In genomic region chr13:45976894-45977293, GRCm38 (mm10) we compare ENCODE assay signal across 9 mouse cellular contexts. TPM values are rescaled to one million over a fixed set of nuclear protein-coding genes. Genes with fewer than 3 reads are reported as not detected.
A peak's percentile ranks its signal among the peaks of the same experiment; 100 is the strongest.
DNase-seq lines count a peak whose midpoint lies in the region; ATAC-seq and TF ChIP-seq lines count a peak whose summit lies in the region.
"Had no signal": no experiment of that assay in that cellular context is flagged by ENCODE, and none has a peak within 500 bp of the region (broad histone marks: within the 10 kb centered on the region; RNA-seq: fewer than 3 reads in every experiment).

No protein-coding gene starts in this region.

- H3K27me3 ChIP-seq in C2C12 (ENCODE audit: control insufficient read depth, insufficient read depth, insufficient read length), result no peaks in the 10 kb centered on the region
- H3K27me3 ChIP-seq in midbrain, embryonic 13.5 days, result no peaks in the 10 kb centered on the region
- H3K27me3 ChIP-seq: lung, embryonic 15.5 days had no signal

- no peak overlapping the region for H3K4me2 ChIP-seq in midbrain, embryonic 13.5 days (replicated peaks)
- H3K4me2 ChIP-seq: lung, embryonic 15.5 days had no signal

- DNase-seq in gastrocnemius, adult 2 months, result peak; percentile 48
- no peak for DNase-seq in gastrocnemius, adult 8-10 months (ENCODE audit: low spot score in 2 of 2)
- DNase-seq in adrenal gland, postnatal 14 days, result peak; percentile 70
- peak; percentile 36 for DNase-seq in gastrocnemius, postnatal 10 days
- DNase-seq in kidney, postnatal 14 days, result peak; percentile 81
- no peak for DNase-seq in urinary bladder, postnatal 25 days (ENCODE audit: low spot score)

- no peak overlapping the region for H3K4me3 ChIP-seq in gastrocnemius, adult 2 months
- no peak overlapping the region for H3K4me3 ChIP-seq in C2C12 (ENCODE audit: insufficient read depth, poor library complexity, severe bottlenecking)
- H3K4me3 ChIP-seq in midbrain, embryonic 13.5 days (replicated peaks), result no peak overlapping the region
- H3K4me3 ChIP-seq: lung, embryonic 15.5 days had no signal

- intact Hi-C loops in gastrocnemius, adult 2 months (cut with DNase I), result loop anchor here (5.0 kb wide), 1 partner anchor 345 kb away; no protein-coding TSS in a partner anchor

- TF ChIP-seq CTCF in gastrocnemius, adult 2 months (IDR thresholded peaks at IDR 0.05), result peak; percentile 83
- TF ChIP-seq CTCF in C2C12 (IDR thresholded peaks at IDR 0.05; ENCODE audit: control insufficient read depth, insufficient read depth, insufficient read length), result peak; percentile 75

- no peaks in the 10 kb centered on the region for H3K79me2 ChIP-seq in C2C12 (ENCODE audit: control insufficient read depth, insufficient read depth)

- H3K9ac ChIP-seq in midbrain, embryonic 13.5 days (replicated peaks), result no peak overlapping the region
- H3K9ac ChIP-seq: lung, embryonic 15.5 days had no signal

- WGBS in midbrain, embryonic 13.5 days, result 9% methylated on average over 1 of the region's 1 CpGs

- H3K4me1 ChIP-seq in midbrain, embryonic 13.5 days (replicated peaks), result no peaks in the 10 kb centered on the region

- no peaks in the 10 kb centered on the region for H3K36me3 ChIP-seq in C2C12 (ENCODE audit: control insufficient read depth, insufficient read depth)
- no peaks in the 10 kb centered on the region for H3K36me3 ChIP-seq in midbrain, embryonic 13.5 days
- H3K36me3 ChIP-seq: lung, embryonic 15.5 days had no signal

- ATAC-seq in midbrain, embryonic 13.5 days, result 0 out of 2 replicates have a peak, but pooled peaks have one; percentile 11

- no peaks in the 10 kb centered on the region for H3K9me3 ChIP-seq in midbrain, embryonic 13.5 days
- H3K9me3 ChIP-seq: lung, embryonic 15.5 days had no signal

- H3K79me3 ChIP-seq in C2C12 (ENCODE audit: low read depth), result no peaks in the 10 kb centered on the region

- H3ac ChIP-seq in C2C12 (ENCODE audit: control insufficient read depth, insufficient read length, low read depth), result no peak overlapping the region

- H3K27ac ChIP-seq in gastrocnemius, adult 2 months, result no peak overlapping the region
- H3K27ac ChIP-seq in midbrain, embryonic 13.5 days, result no peak overlapping the region
- H3K27ac ChIP-seq: lung, embryonic 15.5 days had no signal

TF ChIP-seq in C2C12, 6 proteins besides CTCF, POLR2A, EP300 and RAD21:
- TF ChIP-seq MYOD1 (IDR thresholded peaks at IDR 0.05; ENCODE audit: control insufficient read depth, insufficient read length, low read depth), result no peak
- TF ChIP-seq USF1 (IDR thresholded peaks at IDR 0.05; ENCODE audit: low read depth), result no peak
- TF ChIP-seq FOSL1 (IDR thresholded peaks at IDR 0.05; ENCODE audit: insufficient read depth, low read length, poor library complexity, severe bottlenecking), result no peak
- no peak for TF ChIP-seq MAX (IDR thresholded peaks at IDR 0.05)
- TF ChIP-seq MYOG (IDR thresholded peaks at IDR 0.05; ENCODE audit: control insufficient read depth, extremely low read depth, insufficient read length), result no peak
- TF ChIP-seq CEBPB (IDR thresholded peaks at IDR 0.05; ENCODE audit: low read depth), result no peak

RNA-seq across cellular contexts. Expression of gene Atxn1, which starts 12.1 kb away (rescaled TPM):
- total RNA-seq in gastrocnemius, adult 2 months (2021), result 10 to 100 TPM; 40.4 to 56.3 TPM
- total RNA-seq in gastrocnemius, adult 8-10 months (2022), result 10 to 100 TPM; 40.3 to 60.6 (median 42.9) TPM
- 3.0 TPM for polyA plus RNA-seq in C2C12 (2012; fragmentation: generic; extraction: Trizol)
- total RNA-seq in adrenal gland, postnatal 14 days (2021), result 32.4 and 34.6 TPM in 2 replicates
- total RNA-seq in gastrocnemius, postnatal 10 days (2021), result 10 to 100 TPM; 27.7 to 33.5 TPM
- 6.3 and 7.1 TPM in 2 replicates for polyA plus RNA-seq in midbrain, embryonic 13.5 days (2015; fragmentation: Nextera tagmentation; extraction: Ambion mirVana)

Comparison
In these comparisons a context has a peak if more than half of its experiments do, and no peak if none do; other contexts are left out.
1. DNase-seq: peak in gastrocnemius, adult 2 months (single experiment), adrenal gland, postnatal 14 days (single experiment), gastrocnemius, postnatal 10 days (single experiment) and kidney, postnatal 14 days (single experiment); none in gastrocnemius, adult 8-10 months (0 of 2) and urinary bladder, postnatal 25 days (single experiment).